Mouse (Mus musculus): ENCODE results near the gene Hopx. TPM values are rescaled to one million over a fixed set of nuclear protein-coding genes. Genes with fewer than 3 reads are reported as not detected.
A peak's percentile ranks its signal among the peaks of the same experiment; 100 is the strongest.
"Not testable (repeated sequence)": the region's sequence is repeated elsewhere in the genome, so short reads cannot be mapped to it uniquely, and the experiment has no call there.

Hopx gene
- total and polyA plus RNA-seq, 3 experiments = 26.8 to 43.4 TPM; not detected in 1

- H3K27ac ChIP-seq (ENCODE audit: control insufficient read depth, low read depth, low read length); H3K79me2 ChIP-seq (ENCODE audit: control insufficient read depth, insufficient read depth, low read length, poor library complexity); H3K9me3 ChIP-seq (replicated peaks; ENCODE audit: insufficient read depth, low read length); H3K4me3 ChIP-seq (ENCODE audit: control insufficient read depth in 1 of 2, insufficient read depth in 1 of 2, low read depth in 2 of 2, low read length in 2 of 2); H3K9ac ChIP-seq (ENCODE audit: control insufficient read depth, low read depth, low read length, poor library complexity, severe bottlenecking); H3K27me3 ChIP-seq (ENCODE audit: control insufficient read depth in 1 of 2, insufficient read depth in 2 of 2, low read length in 2 of 2); DNase-seq (ENCODE audit: low read depth, low spot score): not testable (repeated sequence)
- H3K36me3 ChIP-seq (ENCODE audit: control insufficient read depth in 1 of 2, insufficient read depth in 2 of 2, low read length in 2 of 2) = peaks cover 0 to 53% of the 10 kb centered on the region in 2 experiments; a peak in 2 of 4 replicates
- peak; percentile 90 for TF ChIP-seq TBP (IDR thresholded peaks at IDR 0.05; ENCODE audit: low read depth, low read length)
- H3K4me1 ChIP-seq (ENCODE audit: control insufficient read depth in 1 of 2, insufficient read depth in 2 of 2, low read length in 2 of 2) = peaks cover 38 to 61% of the 10 kb centered on the region in 2 experiments
Measured at GRCm38 (mm10) chr5:77096194-77096593, 18.7 kb downstream of the Hopx start.

GRCm38 (mm10) chr5:77094510-77095491, 20.1 kb downstream of the Hopx start:
- H3K9ac ChIP-seq (ENCODE audit: control insufficient read depth, low read depth, low read length, poor library complexity, severe bottlenecking) = peak overlapping the region; percentile 65
- H3K9me3 ChIP-seq (replicated peaks; ENCODE audit: insufficient read depth, low read length) = no peaks in the 10 kb centered on the region
- DNase-seq (ENCODE audit: low read depth, low spot score) = peak; percentile 89
- H3K4me1 ChIP-seq (ENCODE audit: control insufficient read depth in 1 of 2, insufficient read depth in 2 of 2, low read length in 2 of 2) = peaks cover 38 to 62% of the 10 kb centered on the region in 2 experiments
- no peaks in the 10 kb centered on the region for H3K27me3 ChIP-seq (ENCODE audit: control insufficient read depth in 1 of 2, insufficient read depth in 2 of 2, low read length in 2 of 2)
- peaks cover 4% of the 10 kb centered on the region; the same call in 1 of the 2 replicates for H3K79me2 ChIP-seq (ENCODE audit: control insufficient read depth, insufficient read depth, low read length, poor library complexity)
- peaks cover 0 to 56% of the 10 kb centered on the region in 2 experiments; a peak in 2 of 4 replicates for H3K36me3 ChIP-seq (ENCODE audit: control insufficient read depth in 1 of 2, insufficient read depth in 2 of 2, low read length in 2 of 2)
- H3K27ac ChIP-seq (ENCODE audit: control insufficient read depth, low read depth, low read length) = peak overlapping the region; percentile 25
- H3K4me3 ChIP-seq (ENCODE audit: control insufficient read depth in 1 of 2, insufficient read depth in 1 of 2, low read depth in 2 of 2, low read length in 2 of 2) = peak overlapping the region; percentile 61 to 99
- TF ChIP-seq CHD1 (IDR thresholded peaks at IDR 0.05; ENCODE audit: low read depth, low read length) (no peak), POLR2AphosphoS5 (IDR thresholded peaks at IDR 0.05; ENCODE audit: borderline replicate concordance, low read depth, low read length) (no peak), ZC3H11A (IDR thresholded peaks at IDR 0.05; ENCODE audit: low read depth, low read length) (no peak), SMC3 (IDR thresholded peaks at IDR 0.05; ENCODE audit: low read depth, low read length) (no peak), HCFC1 (IDR thresholded peaks at IDR 0.05; ENCODE audit: low read depth, low read length) (0 out of 2 replicates have a peak, but pooled peaks have one; percentile 32), MXI1 (IDR thresholded peaks at IDR 0.05; ENCODE audit: low read depth, low read length) (peak; percentile 99), NELFE (IDR thresholded peaks at IDR 0.05; ENCODE audit: low read depth, low read length) (peak; percentile 80), MAFK (IDR thresholded peaks at IDR 0.05; ENCODE audit: borderline replicate concordance, low read depth, low read length) (no peak), SIN3A (IDR thresholded peaks at IDR 0.05; ENCODE audit: low read length) (peak; percentile 89), POLR2A (IDR thresholded peaks at IDR 0.05; ENCODE audit: control insufficient read depth in 1 of 2, insufficient read depth in 1 of 2, low read depth in 1 of 2, low read length in 2 of 2, poor library complexity in 1 of 2) (peak; percentile 47 to 80; a peak in 2 of 4 replicates), MEF2A (IDR thresholded peaks at IDR 0.05; ENCODE audit: extremely low read depth, insufficient replicate concordance, low read depth, low read length, poor library complexity, severe bottlenecking) (0 out of 2 replicates have a peak, but pooled peaks have one; percentile 41), JUND (IDR thresholded peaks at IDR 0.05; ENCODE audit: low read depth, low read length) (no peak), MAZ (IDR thresholded peaks at IDR 0.05; ENCODE audit: low read depth, low read length) (peak; percentile 76; the same call in 1 of the 2 replicates), POLR2AphosphoS2 (IDR thresholded peaks at IDR 0.05; ENCODE audit: low read length) (peak; percentile 73), ZKSCAN1 (IDR thresholded peaks at IDR 0.05; ENCODE audit: low read depth, low read length) (no peak), E2F4 (IDR thresholded peaks at IDR 0.05; ENCODE audit: borderline replicate concordance, low read depth, low read length) (no peak), EP300 (IDR thresholded peaks at IDR 0.05; ENCODE audit: low read depth in 1 of 2, low read length in 2 of 2) (0 out of 4 replicates have a peak, but pooled peaks of 1 of the 2 experiments have one; percentile 3), RAD21 (IDR thresholded peaks at IDR 0.05; ENCODE audit: low read depth, low read length) (no peak), CHD2 (IDR thresholded peaks at IDR 0.05; ENCODE audit: low read length) (no peak), UBTF (IDR thresholded peaks at IDR 0.05; ENCODE audit: borderline replicate concordance, insufficient read depth, low read depth, low read length) (peak; percentile 92; the same call in 1 of the 2 replicates), BHLHE40 (IDR thresholded peaks at IDR 0.05; ENCODE audit: borderline replicate concordance, low read depth, low read length) (peak; percentile 76; the same call in 1 of the 2 replicates), ETS1 (IDR thresholded peaks at IDR 0.05; ENCODE audit: low read depth, low read length) (peak; percentile 50; the same call in 1 of the 2 replicates), TCF12 (IDR thresholded peaks at IDR 0.05; ENCODE audit: low read depth, low read length) (peak; percentile 56), ELF1 (IDR thresholded peaks at IDR 0.05; ENCODE audit: low read depth, low read length) (peak; percentile 38; the same call in 1 of the 2 replicates), GABPA (IDR thresholded peaks at IDR 0.05; ENCODE audit: low read depth, low read length) (no peak), KAT2A (conservative IDR thresholded peaks at IDR 0.05; ENCODE audit: low read depth, low read length) (no peak), MYB (IDR thresholded peaks at IDR 0.05; ENCODE audit: low read depth, low read length) (no peak), TBP (IDR thresholded peaks at IDR 0.05; ENCODE audit: low read depth, low read length) (peak; percentile 73)
